Mouse (Mus musculus): ENCODE results near the gene Ttc7b.

DNA sequence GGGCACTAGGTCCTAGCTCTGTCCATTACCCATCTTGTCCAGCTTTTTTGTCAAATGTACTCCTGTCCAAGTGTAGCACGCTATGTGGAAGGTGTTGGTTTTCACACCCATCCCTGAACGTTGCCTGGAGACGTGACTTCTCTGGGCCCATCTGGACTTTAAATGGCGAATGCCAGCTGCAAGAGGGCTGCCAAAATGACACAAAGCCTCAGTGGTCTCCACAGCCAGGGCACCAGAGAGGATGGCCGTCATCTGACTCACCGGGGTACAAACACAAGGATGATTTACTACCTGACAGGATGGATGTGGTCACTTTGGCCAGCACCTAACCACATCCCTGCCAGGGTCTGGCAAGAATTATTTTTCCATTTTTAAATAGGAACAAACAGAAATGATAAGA lies 207.4 kb downstream of the Ttc7b start:
- no peak for TF ChIP-seq POLR2A (IDR thresholded peaks at IDR 0.05; ENCODE audit: extremely low read depth, insufficient read depth, low read length)
- TF ChIP-seq CTCF (IDR thresholded peaks at IDR 0.05; ENCODE audit: low read depth, low read length): no peak
